Mouse (Mus musculus) lung, adult 2 months (tissue): ENCODE data around the gene Gm39115.

ENCODE experiments used
- CTCF ChIP-seq: fragments of 200-500 bp; IDR thresholded peaks from 2 replicates; pipeline ENCODE4 v1.5.1; 2011; ENCODE audit warnings: mild to moderate bottlenecking, low read length, control low read depth; ENCODE audit not compliant: insufficient read depth
- POLR2A ChIP-seq: fragments of 200-500 bp; IDR thresholded peaks from 2 replicates; pipeline ENCODE4 v1.6.1; 2011; ENCODE audit warnings: low read depth, mild to moderate bottlenecking, control low read depth, low read length, borderline replicate concordance; ENCODE audit errors: extremely low read depth

DNA sequence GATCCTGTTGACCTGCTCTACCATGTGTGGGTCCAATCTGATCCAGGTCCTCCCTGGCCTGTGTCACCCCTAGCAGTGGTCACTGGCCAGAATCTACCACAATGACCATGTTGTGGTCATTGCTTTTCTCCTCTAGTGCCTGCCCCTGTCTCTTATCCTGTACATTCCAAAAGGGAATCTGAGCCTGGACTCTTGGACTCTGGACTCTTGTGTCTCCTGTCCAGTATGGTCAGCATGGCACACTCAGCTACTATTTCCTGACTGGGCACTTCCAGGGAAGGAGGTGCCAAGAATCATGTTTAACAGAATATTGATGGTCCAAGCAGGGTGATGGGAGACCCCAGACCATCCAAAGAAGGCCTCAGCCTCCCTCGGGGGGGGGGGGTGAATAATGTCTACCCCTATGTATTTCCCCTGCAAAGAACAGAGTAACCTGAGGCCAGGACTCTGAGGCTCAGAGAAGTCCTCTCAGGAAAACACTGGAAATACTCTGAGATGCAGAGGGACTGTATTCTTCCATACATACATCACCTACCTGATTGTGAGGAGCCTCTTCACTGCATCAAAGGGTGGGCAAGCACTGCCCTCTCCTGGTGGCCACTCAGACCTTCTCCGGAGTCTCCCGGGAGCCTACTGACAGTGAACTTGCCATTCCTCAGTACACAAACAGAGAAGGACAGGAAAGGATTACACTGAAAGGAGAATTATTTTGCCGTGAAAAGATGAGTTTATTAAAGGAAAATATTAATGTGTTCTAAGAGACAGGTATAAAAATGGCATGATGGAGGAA, 1.4 kb downstream of the Gm39115 start:
- TF ChIP-seq POLR2A (no peak), CTCF (no peak)
